Mouse (Mus musculus) activated CD4-positive, CD25-positive, alpha-beta regulatory T cell, adult 4 months (primary cell): Measurements from ENCODE around the gene Becn1. TPM values are rescaled to one million over a fixed set of nuclear protein-coding genes. Genes with fewer than 3 reads are reported as not detected.

Experiments
- polyA plus RNA-seq, 2 experiments: library from polyadenylated mRNA; unstranded; fragments of 100-300 nt; shearing (Covaris generic); gene quantifications; one replicate each; pipeline ENCODE4 v1.2.1; 2017

The Becn1 gene
- polyA plus RNA-seq, 2 experiments from 2014 or later: 79.0 to 81.0 TPM

Other genes with a start within 250 kb of the Becn1 start
- gene Naglu, start 232.3 kb downstream of the Becn1 start, polyA plus RNA-seq: 1 to 10 TPM; 6.8 to 9.0 TPM
- not detected for gene Hsd17b1, start 223.9 kb downstream of the Becn1 start, polyA plus RNA-seq
- gene Coasy, start 219.7 kb downstream of the Becn1 start, polyA plus RNA-seq: 10 to 100 TPM; 17.9 to 22.1 TPM
- gene Mlx, start 215.0 kb downstream of the Becn1 start, polyA plus RNA-seq: 10 to 100 TPM; 51.8 to 71.5 TPM
- 10 to 100 TPM; 12.3 to 13.4 TPM for gene Psmc3ip, start 206.8 kb downstream of the Becn1 start, polyA plus RNA-seq
- gene Retreg3, start 182.4 kb downstream of the Becn1 start, polyA plus RNA-seq: 10 to 100 TPM; 14.4 to 24.7 TPM
- gene Tubg1, start 182.3 kb downstream of the Becn1 start, polyA plus RNA-seq: 10 to 100 TPM; 17.7 to 26.8 TPM
- under 1 TPM; 0.68 to 0.94 TPM for gene Tubg2, start 146.4 kb downstream of the Becn1 start, polyA plus RNA-seq
- under 1 TPM; 0.29 to 0.33 TPM for gene Cntnap1, start 131.8 kb downstream of the Becn1 start, polyA plus RNA-seq
- gene Plekhh3, start 130.9 kb downstream of the Becn1 start, polyA plus RNA-seq: not detected
- 1 to 10 TPM; 1.5 to 1.6 TPM for gene Ccr10, start 126.8 kb downstream of the Becn1 start, polyA plus RNA-seq
- 10 to 100 TPM; 48.1 to 52.2 TPM for gene Ezh1, start 75.8 kb downstream of the Becn1 start, polyA plus RNA-seq
- not detected for gene Ramp2, start 56.3 kb downstream of the Becn1 start, polyA plus RNA-seq
- 100 to 1,000 TPM; 122 to 153 TPM for gene Vps25, start 48.6 kb downstream of the Becn1 start, polyA plus RNA-seq
- gene Wnk4, start 41.7 kb downstream of the Becn1 start, polyA plus RNA-seq: 1 to 10 TPM in 1 of 2 experiments, under 1 TPM in 1; 0.58 to 1.0 TPM
- gene Cntd1, start 23.3 kb downstream of the Becn1 start, polyA plus RNA-seq: 1 to 10 TPM in 1 of 2 experiments, not detected in 1; 1.0 TPM
- 100 to 1,000 TPM; 109 to 144 TPM for gene Coa3, start 23.2 kb downstream of the Becn1 start, polyA plus RNA-seq
- 10 to 100 TPM; 37.1 to 53.3 TPM for gene Psme3, start 13.9 kb upstream of the Becn1 start, polyA plus RNA-seq
- 1 to 10 TPM; 2.1 to 2.5 TPM for gene Aoc2, start 22.8 kb upstream of the Becn1 start, polyA plus RNA-seq
- not detected for gene Aoc3, start 28.3 kb upstream of the Becn1 start, polyA plus RNA-seq
- gene G6pc, start 65.3 kb upstream of the Becn1 start, polyA plus RNA-seq: not detected
- 10 to 100 TPM; 33.5 to 42.6 TPM for gene Aarsd1, start 115.3 kb upstream of the Becn1 start, polyA plus RNA-seq
- gene Gm27029, start 122.5 kb upstream of the Becn1 start, polyA plus RNA-seq: 1 to 10 TPM in 1 of 2 experiments, not detected in 1; 1.5 TPM
- gene Rundc1, start 122.8 kb upstream of the Becn1 start, polyA plus RNA-seq: 1 to 10 TPM; 5.4 to 8.0 TPM
- 1 to 10 TPM; 1.1 to 4.2 TPM for gene Ptges3l, start 123.0 kb upstream of the Becn1 start, polyA plus RNA-seq
- gene Rpl27, start 140.0 kb upstream of the Becn1 start, polyA plus RNA-seq: 100 to 1,000 TPM; 581 to 812 TPM
- 100 to 1,000 TPM; 148 to 179 TPM for gene Ifi35, start 146.1 kb upstream of the Becn1 start, polyA plus RNA-seq
- gene Rnd2, start 162.7 kb upstream of the Becn1 start, polyA plus RNA-seq: under 1 TPM; 0.24 to 0.36 TPM
- 1 to 10 TPM in 1 of 2 experiments, under 1 TPM in 1; 0.60 to 1.5 TPM for gene Vat1, start 163.9 kb upstream of the Becn1 start, polyA plus RNA-seq
- gene Brca1, start 249.7 kb upstream of the Becn1 start, polyA plus RNA-seq: 1 to 10 TPM; 5.4 to 5.8 TPM
- 10 to 100 TPM; 42.3 to 84.0 TPM for gene Nbr1, start 249.9 kb upstream of the Becn1 start, polyA plus RNA-seq